Mouse (Mus musculus) bone marrow macrophage, adult 2 months (primary cell): Measurements from ENCODE around the gene Kif3c. TPM values are rescaled to one million over a fixed set of nuclear protein-coding genes. Genes with fewer than 3 reads are reported as not detected.

ENCODE experiments used
- H3K27ac ChIP-seq: 2 replicates; pipeline ENCODE4 v1.5.1; 2012; ENCODE audit warnings: low read depth, low read length; ENCODE audit not compliant: insufficient read depth
- H3K4me1 ChIP-seq: 2 replicates; pipeline ENCODE4 v1.6.1; 2012; ENCODE audit warnings: low read length; ENCODE audit not compliant: control insufficient read depth, insufficient read depth
- H3K4me3 ChIP-seq: 2 replicates; pipeline ENCODE4 v1.5.1; 2012; ENCODE audit warnings: mild to moderate bottlenecking, low read length, moderate library complexity; ENCODE audit not compliant: insufficient read depth
- CTCF ChIP-seq: IDR thresholded peaks from 2 replicates; pipeline ENCODE4 v1.5.1; 2012; ENCODE audit warnings: low read depth, mild to moderate bottlenecking, low read length, moderate library complexity
- POLR2A ChIP-seq: IDR thresholded peaks from 2 replicates; pipeline ENCODE4 v1.6.1; 2012; ENCODE audit warnings: mild to moderate bottlenecking, low read depth, low read length, borderline replicate concordance
- polyA plus RNA-seq: library from polyadenylated mRNA; stranded (reverse); fragments of >200 nt; gene quantifications from 2 replicates; pipeline ENCODE4 v1.2.4, GENCODE M21; 2012; ENCODE audit not compliant: missing spikeins, insufficient read depth, insufficient read length

Kif3c gene
- polyA plus RNA-seq, 1 experiment = 22.0 TPM

DNA sequence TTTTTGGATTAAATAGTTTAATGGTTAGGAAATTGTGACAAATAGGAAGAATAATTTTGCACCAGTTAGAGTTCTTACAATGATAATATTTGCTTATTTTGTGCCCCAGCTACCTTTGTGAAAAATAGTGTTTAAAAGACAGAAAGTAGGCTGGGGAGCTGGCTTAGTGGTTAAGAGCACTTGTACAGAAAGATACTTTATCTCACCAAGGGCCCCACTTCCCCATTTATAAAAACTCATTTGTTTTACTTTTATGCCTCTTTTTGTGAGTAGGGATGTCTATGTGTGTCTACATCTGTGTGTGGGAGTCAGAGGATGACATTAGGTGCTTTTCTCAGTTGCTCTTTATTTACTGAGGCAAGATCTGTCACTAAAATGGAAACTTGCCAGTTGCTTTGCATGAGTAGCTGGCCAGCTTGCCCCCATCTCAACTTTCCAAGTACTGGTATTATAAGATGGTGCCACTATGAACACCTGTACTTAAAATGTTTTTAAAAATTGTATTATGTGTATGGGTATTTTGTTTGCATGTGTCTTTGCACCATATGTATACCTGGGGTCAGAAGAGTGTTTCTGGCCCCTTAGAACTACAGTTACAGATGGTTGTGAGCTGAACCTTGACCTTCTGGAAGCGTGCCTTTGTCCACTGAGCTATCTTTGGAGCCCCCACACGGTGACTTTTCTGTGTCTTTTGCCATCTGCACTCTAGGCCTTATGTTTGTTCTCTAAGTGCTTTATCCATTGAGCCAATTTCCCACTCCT, 64.9 kb downstream of the Kif3c start:
- Histone ChIP-seq H3K27ac (no peak overlapping the region), H3K4me1 (peaks cover 36% of the 10 kb centered on the region), H3K4me3 (no peak overlapping the region)
- TF ChIP-seq CTCF (no peak), POLR2A (no peak)

DNA sequence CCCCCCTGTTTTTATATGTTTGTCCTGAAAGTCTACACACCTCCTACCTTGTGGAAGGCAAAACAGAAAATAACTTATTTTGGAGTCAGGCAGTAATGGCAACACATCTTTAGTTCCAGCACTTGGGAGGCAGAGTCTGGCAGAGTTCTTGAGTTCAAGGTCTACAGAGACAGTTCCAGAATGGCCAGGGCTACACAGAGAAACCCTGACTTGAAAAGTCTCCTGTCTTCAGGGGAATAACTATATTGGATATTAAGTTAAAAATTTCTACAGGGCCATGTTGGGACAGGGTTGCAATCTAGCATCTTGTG, 65.5 kb downstream of the Kif3c start:
- TF ChIP-seq CTCF (no peak), POLR2A (no peak)
- Histone ChIP-seq H3K27ac (no peak overlapping the region), H3K4me1 (peaks cover 31% of the 10 kb centered on the region), H3K4me3 (no peak overlapping the region)

DNA sequence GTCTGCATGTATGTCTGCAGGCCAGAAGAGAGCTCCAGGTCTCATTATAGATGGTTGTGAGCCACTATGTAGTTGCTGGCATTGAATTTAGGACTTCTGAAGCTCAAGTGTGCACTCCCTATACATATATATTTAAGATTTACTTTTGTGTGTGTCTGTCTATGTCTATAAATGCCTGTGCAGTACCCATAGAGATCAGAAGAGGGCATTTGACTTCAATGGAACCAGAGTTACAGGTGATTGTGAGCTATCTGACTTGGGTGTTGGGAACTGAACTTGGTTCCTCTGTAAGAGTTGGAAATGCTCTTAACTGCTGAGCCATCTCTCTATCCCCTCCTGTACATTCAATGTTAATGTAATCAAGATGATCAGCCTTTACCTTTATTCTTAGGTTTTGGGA, 66.1 kb downstream of the Kif3c start:
- TF ChIP-seq CTCF = no peak
- TF ChIP-seq POLR2A = no peak
- Histone ChIP-seq H3K4me1 (peaks cover 29% of the 10 kb centered on the region), H3K27ac (no peak overlapping the region)

DNA sequence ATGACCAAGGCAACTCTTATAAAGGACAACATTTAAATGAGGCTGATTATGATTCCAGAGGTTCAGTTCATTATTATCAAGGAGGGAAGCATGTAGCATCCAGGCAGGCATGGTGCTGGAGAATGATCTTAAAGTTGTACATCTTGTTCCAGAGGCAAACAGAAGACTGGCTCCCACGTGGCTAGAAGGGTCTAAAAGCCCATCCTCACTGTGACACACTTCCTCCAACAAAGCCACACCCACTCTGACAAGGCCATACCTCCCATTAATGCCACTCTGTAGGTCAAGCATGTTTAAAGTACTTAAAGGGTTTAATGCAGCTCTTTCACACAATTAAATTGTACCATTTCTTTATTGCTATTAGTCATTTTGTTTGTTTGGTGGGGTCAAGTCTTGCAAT, 68.8 kb downstream of the Kif3c start:
- Histone ChIP-seq H3K27ac (no peak overlapping the region), H3K4me3 (no peak overlapping the region), H3K4me1 (peaks cover 40% of the 10 kb centered on the region)
- no peak for TF ChIP-seq POLR2A
- no peak for TF ChIP-seq CTCF

More for the DNA sequence above, 66.1 kb downstream of the Kif3c start:
- H3K4me3 ChIP-seq = no peak overlapping the region

DNA sequence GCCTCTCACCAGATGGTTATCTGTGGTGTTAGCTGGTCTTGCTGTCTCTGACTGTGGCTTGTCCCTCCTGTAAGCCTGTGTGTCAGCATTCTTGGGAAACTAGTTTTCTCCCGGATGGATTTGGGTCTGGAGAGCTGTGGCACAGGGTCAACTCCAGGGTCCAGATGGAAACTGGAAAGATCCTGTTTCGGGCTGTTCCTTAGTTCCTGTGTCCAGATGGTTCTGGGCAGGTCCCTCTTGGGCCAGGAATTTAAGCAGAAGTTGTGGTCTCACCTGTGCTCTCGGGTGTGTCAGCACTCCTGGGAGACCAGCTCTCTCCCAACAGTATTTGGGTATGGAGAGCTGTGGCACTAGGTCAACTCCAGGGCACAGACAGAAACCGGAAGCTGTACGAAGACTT, 71.5 kb downstream of the Kif3c start:
- no peak overlapping the region for H3K27ac ChIP-seq
- TF ChIP-seq POLR2A (no peak), CTCF (no peak)
- H3K4me3 ChIP-seq = no peak overlapping the region
- H3K4me1 ChIP-seq = peaks cover 39% of the 10 kb centered on the region

DNA sequence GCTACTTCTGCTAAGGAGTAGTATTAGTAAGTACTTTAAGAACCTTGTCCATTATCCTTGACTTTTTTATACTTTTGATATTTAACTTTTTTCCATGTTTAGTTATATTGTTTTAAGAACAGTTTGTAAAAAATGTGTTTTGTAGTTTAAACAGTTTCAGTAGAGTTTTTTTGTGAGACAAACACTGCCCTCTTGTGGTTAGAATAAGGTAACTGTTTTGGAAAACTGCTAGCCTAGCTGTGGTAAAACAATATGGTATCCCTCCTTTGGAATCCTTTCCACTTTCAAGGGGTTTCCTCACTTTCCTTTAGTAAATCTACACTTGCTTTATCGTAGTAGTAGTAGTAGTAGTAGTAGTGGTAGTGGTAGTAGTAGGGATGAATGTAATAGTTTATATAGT, 72.9 kb downstream of the Kif3c start:
- Histone ChIP-seq H3K4me1 (peaks cover 36% of the 10 kb centered on the region), H3K27ac (no peak overlapping the region), H3K4me3 (no peak overlapping the region)
- TF ChIP-seq CTCF = no peak

DNA sequence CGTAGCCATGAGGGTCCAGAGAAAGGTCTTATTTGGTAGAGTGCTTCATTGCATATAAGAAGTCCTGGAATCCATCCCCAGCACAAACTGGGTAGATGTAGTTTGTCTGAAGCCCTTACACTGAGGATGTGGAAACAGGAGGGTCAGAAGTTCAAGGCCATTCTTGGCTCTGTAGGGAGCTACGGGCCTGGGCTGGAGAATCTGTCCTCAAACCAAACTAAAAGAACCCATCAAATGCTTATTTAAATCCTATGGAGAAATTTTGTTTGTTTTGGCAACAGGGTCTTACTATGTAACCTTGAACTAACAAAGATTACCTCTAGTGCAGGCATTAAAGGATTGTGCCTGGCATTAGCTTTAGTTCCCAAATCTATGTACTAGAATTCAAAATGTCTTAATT, 76.0 kb downstream of the Kif3c start:
- TF ChIP-seq POLR2A (no peak), CTCF (no peak)
- Histone ChIP-seq H3K4me3 (no peak overlapping the region), H3K27ac (no peak overlapping the region)

DNA sequence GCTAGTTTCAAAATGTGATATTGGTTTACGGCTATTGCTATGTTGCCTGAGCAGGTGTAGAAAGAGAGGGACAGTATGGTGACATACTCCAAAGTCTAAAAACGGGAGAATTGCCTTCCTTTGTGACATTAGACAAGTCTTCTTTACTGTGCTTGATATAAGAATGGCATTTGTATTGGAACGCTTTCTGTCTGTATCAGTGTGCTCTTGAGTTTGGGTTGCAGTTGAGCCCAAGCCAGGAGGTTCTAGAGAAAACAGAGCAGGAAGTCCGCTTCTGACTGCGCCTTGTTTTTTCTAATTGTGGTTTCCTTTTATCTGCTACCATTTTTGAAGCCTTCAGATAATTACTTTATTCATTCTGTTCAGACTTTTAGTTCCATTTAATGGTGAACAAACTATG, 76.4 kb downstream of the Kif3c start:
- Histone ChIP-seq H3K4me1 (peaks cover 21% of the 10 kb centered on the region), H3K27ac (no peak overlapping the region), H3K4me3 (no peak overlapping the region)
- TF ChIP-seq CTCF = no peak
- TF ChIP-seq POLR2A = no peak

More for the DNA sequence above, 76.0 kb downstream of the Kif3c start:
- peaks cover 23% of the 10 kb centered on the region for H3K4me1 ChIP-seq

DNA sequence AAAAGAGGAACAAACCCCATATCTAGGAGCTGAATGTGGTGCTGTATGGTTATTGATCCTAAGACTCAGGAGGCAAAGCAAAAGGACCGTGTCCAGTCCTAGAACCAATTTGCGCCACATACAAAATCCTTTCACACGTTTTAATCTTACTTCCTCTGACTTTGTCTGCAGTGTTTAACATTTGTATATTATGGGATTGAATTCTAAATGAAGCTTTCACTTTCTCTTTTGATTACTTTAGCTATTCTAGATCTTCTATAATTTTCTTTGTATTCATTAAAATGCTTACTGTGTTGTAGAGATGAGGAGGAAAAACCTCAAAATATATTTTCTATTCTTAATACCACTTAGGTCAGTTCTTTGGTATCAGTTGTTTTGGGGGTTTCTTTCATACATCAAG, 88.6 kb downstream of the Kif3c start:
- TF ChIP-seq CTCF (no peak), POLR2A (no peak)
- H3K27ac ChIP-seq = no peak overlapping the region
- H3K4me3 ChIP-seq = no peak overlapping the region
- no peaks in the 10 kb centered on the region for H3K4me1 ChIP-seq

Other genes starting within 250 kb of the Kif3c start
- 143 and 145 TPM in 2 replicates for gene Rab10, start 55.2 kb upstream of the Kif3c start, polyA plus RNA-seq
- 39.3 and 42.1 TPM in 2 replicates for gene Asxl2, start 61.7 kb downstream of the Kif3c start, polyA plus RNA-seq
- gene Dtnb, start 207.2 kb downstream of the Kif3c start, polyA plus RNA-seq = 1.6 and 4.4 TPM in 2 replicates